Mouse (Mus musculus): ENCODE measurements at regions not wholly inside any gene's neighbourhood (a gene's known extent, or its start where the extent isn't known, plus 50 kb on each side); places are given as distances from the start of the nearest gene placed in this dataset.
"Not testable (repeated sequence)": the region's sequence is repeated elsewhere in the genome, so short reads cannot be mapped to it uniquely, and the experiment has no call there.

GRCm38 (mm10) chr2:166329556-166330340 is 174.3 kb upstream of the Sulf2 start:
- ATAC-seq (ENCODE audit: low TSS enrichment), result no peak

DNA sequence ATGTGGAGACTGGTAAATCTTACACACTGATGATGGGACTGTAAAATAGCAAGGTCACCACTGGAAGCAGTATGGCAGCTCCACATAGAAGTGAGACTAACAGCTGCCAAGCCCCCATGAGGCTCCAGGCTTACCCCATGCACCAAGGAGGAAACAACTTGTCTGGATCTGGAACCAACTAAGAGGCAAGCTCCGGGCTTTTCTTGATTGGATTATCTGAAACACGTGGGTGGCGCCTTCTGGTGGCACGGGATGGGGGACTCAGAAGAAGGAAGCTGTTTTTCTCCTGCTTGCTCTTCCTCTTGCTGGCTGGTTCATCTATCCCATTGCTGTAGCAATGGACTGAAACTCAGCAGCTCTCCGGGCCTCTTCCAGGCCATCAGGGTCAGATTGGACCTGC is 171.5 kb upstream of the Sulf2 start:
- ATAC-seq (ENCODE audit: low TSS enrichment), result no peak

DNA sequence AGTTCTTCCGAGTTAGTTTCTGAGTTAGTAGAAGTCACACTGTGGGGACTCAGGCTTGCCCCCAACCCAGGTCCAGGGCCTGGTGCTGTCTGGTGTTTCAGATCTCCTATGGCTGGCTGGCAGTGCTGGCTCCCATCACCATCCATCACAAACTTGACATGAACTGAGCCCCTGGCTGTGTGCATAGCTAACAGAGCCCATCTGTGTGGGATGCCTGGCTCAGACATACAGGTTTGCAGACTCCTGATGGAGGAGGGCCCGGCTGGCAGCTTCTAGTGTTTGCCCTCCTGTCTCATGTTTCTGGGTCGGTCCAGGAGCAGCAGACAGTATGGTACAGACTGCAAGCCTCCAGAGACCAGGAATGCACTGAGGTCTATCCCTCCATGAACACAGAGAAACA is 169.5 kb upstream of the Sulf2 start:
- no peak for ATAC-seq (ENCODE audit: low TSS enrichment)

- ATAC-seq (ENCODE audit: low TSS enrichment), result peak; percentile 31; the same call in 1 of the 2 replicates
These were observed 169.0 kb upstream of the Sulf2 start for GRCm38 (mm10) chr2:166324439-166324838.

DNA sequence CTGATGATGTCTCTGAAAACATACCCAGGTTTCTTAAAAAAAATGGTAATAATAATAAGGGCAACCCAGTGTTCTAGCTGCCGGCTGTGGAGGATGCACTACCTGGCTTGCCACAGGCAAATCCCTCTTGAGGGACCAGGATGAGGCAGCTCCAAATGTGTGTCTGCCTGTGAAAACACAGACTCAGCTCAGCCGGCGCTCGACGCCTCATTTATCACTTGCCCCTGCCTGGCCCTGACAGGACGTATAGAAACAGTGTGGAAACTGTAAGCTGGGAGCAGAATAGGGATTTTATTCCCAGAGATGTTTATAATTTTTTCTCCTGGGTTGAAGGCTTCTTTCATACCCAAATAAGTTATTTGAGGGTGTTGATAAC is 167.2 kb upstream of the Sulf2 start:
- no peak for ATAC-seq (ENCODE audit: low TSS enrichment)

DNA sequence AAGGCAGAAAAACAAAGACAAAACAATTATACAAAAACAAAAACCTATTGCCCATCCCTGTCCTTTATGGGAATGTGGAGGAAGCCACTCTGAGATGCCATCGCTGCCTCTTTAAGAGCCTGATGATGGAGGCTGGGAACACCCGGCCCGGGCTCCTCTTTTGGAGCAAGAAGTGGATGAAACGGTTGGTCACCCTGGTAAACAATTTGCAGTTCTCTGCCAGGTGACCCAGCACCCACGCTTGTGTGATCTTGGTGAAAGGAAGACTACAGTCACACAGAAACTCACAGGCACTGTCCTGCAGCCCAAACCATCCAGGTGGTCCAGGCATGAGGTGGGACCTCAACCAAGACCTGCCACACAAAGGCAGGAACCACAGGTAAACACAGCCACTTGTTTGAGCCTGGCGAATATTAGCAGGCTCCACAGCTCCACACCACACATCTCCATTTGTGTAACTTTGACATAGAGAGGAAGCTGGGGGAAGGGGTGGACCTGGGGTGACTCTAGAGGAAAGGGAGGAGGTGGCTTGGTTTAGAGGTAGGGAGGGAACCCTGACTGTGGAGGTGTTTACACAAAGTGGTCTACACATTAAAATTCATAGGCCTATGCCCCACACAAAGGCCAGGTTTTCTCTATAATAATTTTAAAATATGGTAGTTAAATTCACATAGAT is 166.7 kb upstream of the Sulf2 start:
- ATAC-seq (ENCODE audit: low TSS enrichment), result no peak

GRCm38 (mm10) chr2:166316409-166316916 is 161.0 kb upstream of the Sulf2 start:
- no peak for ATAC-seq (ENCODE audit: low TSS enrichment)

- no peak; the same call in 1 of the 2 replicates for ATAC-seq (ENCODE audit: low TSS enrichment)
These were observed 155.0 kb upstream of the Sulf2 start for GRCm38 (mm10) chr2:166310438-166310837.

GRCm38 (mm10) chr2:166309882-166310281 is 154.4 kb upstream of the Sulf2 start:
- no peak for ATAC-seq (ENCODE audit: low TSS enrichment)

- no peak for ATAC-seq (ENCODE audit: low TSS enrichment)
These were observed 152.1 kb upstream of the Sulf2 start for GRCm38 (mm10) chr2:166307551-166307950.

- no peak for ATAC-seq (ENCODE audit: low TSS enrichment)
These were observed 149.9 kb upstream of the Sulf2 start for GRCm38 (mm10) chr2:166305044-166306002.

DNA sequence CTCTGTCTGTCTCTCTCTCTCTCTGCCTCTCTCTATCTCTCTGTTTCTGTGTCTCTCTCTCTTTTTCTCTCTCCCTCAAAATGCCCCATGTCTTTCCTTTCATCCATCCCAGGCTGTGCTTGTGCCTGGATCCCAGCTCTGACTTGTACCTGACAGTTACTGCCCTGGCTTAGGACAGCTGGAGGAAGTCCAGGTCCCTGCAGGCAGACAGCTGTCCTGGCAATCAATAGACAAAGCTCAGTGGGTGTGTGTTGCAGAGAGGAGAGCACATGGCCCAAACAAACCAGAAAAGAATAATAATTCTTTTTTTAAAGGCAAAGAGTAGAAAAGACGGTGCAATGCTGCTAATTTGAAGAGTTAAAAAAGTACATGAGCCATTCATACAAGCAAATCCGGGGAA is 148.4 kb upstream of the Sulf2 start:
- no peak for ATAC-seq (ENCODE audit: low TSS enrichment)

GRCm38 (mm10) chr2:166301161-166301560 is 145.7 kb upstream of the Sulf2 start:
- no peak for ATAC-seq (ENCODE audit: low TSS enrichment)

DNA sequence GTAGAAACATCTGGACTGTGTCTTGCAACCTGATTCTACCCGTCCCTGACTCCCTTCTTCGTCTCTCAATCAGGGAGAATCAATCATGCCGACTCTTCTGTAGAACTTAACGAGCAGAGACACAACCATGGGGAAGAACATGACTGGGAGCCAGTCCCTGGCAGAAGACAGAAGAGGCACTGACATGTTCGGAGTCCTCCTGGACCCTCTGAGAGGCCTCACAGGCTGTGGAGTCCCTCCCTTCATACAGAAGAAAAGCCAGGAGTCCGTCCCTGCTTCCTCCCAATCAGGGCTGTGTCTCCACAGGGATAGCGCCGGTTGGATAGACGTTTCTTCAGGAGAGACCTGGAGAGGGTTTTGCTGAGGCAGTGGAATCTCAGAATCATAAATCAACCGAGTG is 139.2 kb upstream of the Sulf2 start:
- ATAC-seq (ENCODE audit: low TSS enrichment), result no peak

- ATAC-seq (ENCODE audit: low TSS enrichment), result no peak
These were observed 137.5 kb upstream of the Sulf2 start for GRCm38 (mm10) chr2:166292987-166293386.

- ATAC-seq (ENCODE audit: low TSS enrichment), result no peak
These were observed 135.8 kb upstream of the Sulf2 start for GRCm38 (mm10) chr2:166291266-166291665.

GRCm38 (mm10) chr2:166290826-166291225 is 135.4 kb upstream of the Sulf2 start:
- ATAC-seq (ENCODE audit: low TSS enrichment), result no peak

- ATAC-seq (ENCODE audit: low TSS enrichment), result no peak
These were observed 133.7 kb upstream of the Sulf2 start for GRCm38 (mm10) chr2:166289198-166289597.

- not testable (repeated sequence) for ATAC-seq (ENCODE audit: low TSS enrichment)
These were observed 125.7 kb upstream of the Sulf2 start for GRCm38 (mm10) chr2:166281137-166281536.

DNA sequence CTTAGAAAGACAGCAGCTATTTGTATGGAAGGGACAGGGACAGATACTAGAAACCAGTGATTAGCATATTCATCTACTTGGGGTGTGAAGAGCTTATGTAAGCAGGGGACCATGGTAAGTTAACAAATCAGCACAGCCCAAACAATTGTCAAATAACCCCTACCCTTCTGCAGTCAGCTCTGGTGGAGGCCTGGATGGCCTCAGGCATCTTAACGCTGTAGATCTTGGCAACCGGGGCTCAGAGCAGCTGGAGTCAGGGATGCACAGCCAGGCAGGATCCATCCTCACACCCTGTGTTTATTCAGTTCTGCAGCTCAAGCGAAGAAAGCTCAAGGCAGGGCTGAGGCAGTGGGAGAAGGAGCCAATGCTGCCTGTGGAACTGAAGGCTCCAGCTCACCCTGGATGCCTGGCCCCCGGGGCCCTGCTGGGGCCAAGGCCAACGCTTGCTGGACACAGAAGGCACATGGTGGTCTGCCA is 125.2 kb upstream of the Sulf2 start:
- peak; percentile 84 for ATAC-seq (ENCODE audit: low TSS enrichment)

GRCm38 (mm10) chr2:166279676-166280075 is 124.2 kb upstream of the Sulf2 start:
- ATAC-seq (ENCODE audit: low TSS enrichment), result no peak

- ATAC-seq (ENCODE audit: low TSS enrichment), result no peak
These were observed 119.9 kb upstream of the Sulf2 start for GRCm38 (mm10) chr2:166275398-166275797.

Measured in frontal cortex, adult (tissue).